Mouse (Mus musculus): Measurements from ENCODE around the gene Ggta1.

DNA sequence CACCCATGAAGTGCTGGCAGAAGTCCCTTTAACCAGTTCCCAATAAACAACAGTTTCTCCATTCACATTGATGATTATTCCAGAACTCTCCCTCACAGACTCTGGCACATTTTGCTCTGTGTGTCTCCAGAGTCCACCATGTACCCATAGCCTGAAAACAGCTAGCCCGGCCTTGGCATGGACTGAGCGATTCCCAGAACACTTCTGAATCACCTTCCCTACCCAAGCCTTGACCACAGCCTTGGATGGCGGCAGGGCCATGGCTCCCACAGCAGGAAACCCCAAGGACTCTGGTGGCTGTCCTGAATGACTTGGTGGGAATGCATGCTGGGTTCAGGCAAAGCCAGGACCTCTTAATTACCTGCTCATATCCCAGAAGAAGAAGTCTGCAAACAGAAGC, 22.6 kb downstream of the Ggta1 start:
- no peak for TF ChIP-seq CTCF (IDR thresholded peaks at IDR 0.05; ENCODE audit: control insufficient read depth, insufficient read depth, insufficient replicate concordance, low read depth, low read length)
- TF ChIP-seq POLR2A (IDR thresholded peaks at IDR 0.05; ENCODE audit: control insufficient read depth, low read depth, low read length): no peak
